In genomic region chr11:31564742-31565510, GRCm38 (mm10) we compare ENCODE assay signal across 10 mouse cellular contexts.
DNase-seq lines count a peak whose midpoint lies in the region; ATAC-seq and TF ChIP-seq lines count a peak whose summit lies in the region.
"Had no signal": no experiment of that assay in that cellular context is flagged by ENCODE, and none has a peak within 500 bp of the region (broad histone marks: within the 10 kb centered on the region; RNA-seq: fewer than 3 reads in every experiment).

No protein-coding gene starts in this region.

- H3K36me3 ChIP-seq in heart, embryonic 12.5 days = no peaks in the 10 kb centered on the region
- no peaks in the 10 kb centered on the region for H3K36me3 ChIP-seq in kidney, postnatal 0 days (ENCODE audit: insufficient read depth, low read length)
- no peaks in the 10 kb centered on the region for H3K36me3 ChIP-seq in stomach, embryonic 14.5 days (ENCODE audit: control insufficient read depth, insufficient read depth, low read length)

- peak; percentile 64; the same call in 1 of the 2 replicates for ATAC-seq in heart, embryonic 12.5 days (ENCODE audit: insufficient number of reproducible peaks, low FRiP score)
- ATAC-seq in kidney, postnatal 0 days (replicated peaks; ENCODE audit: low FRiP score, low read depth) = peak; percentile 68
- ATAC-seq in stomach, embryonic 14.5 days (ENCODE audit: insufficient number of reproducible peaks, insufficient read depth, low FRiP score, low read depth) = peak; percentile 71; the same call in 1 of the 2 replicates
- ATAC-seq: hindbrain, embryonic 16.5 days had no signal

- H3K9ac ChIP-seq in heart, embryonic 12.5 days = no peak overlapping the region
- no peak overlapping the region for H3K9ac ChIP-seq in kidney, postnatal 0 days (ENCODE audit: low read depth, low read length)
- H3K9ac ChIP-seq in stomach, embryonic 14.5 days (replicated peaks; ENCODE audit: low read depth, low read length) = no peak overlapping the region

- TF ChIP-seq CTCF in kidney, postnatal 0 days (IDR thresholded peaks at IDR 0.05; ENCODE audit: low read depth) = no peak

- peaks cover 21% of the 10 kb centered on the region for H3K4me1 ChIP-seq in heart, embryonic 12.5 days (replicated peaks)
- H3K4me1 ChIP-seq in kidney, postnatal 0 days (replicated peaks; ENCODE audit: insufficient read depth, low read length) = peaks cover 6% of the 10 kb centered on the region; the same call in 1 of the 2 replicates
- H3K4me1 ChIP-seq in stomach, embryonic 14.5 days (ENCODE audit: control insufficient read depth, insufficient read depth, low read length) = peaks cover 10% of the 10 kb centered on the region

- 54% methylated on average over 13 of the region's 13 CpGs for WGBS in heart, embryonic 12.5 days
- WGBS in kidney, postnatal 0 days = 56% methylated on average over 13 of the region's 13 CpGs
- WGBS in stomach, embryonic 14.5 days = 58% methylated on average over 13 of the region's 13 CpGs

- H3K4me3 ChIP-seq in heart, embryonic 12.5 days = no peak overlapping the region
- H3K4me3 ChIP-seq in kidney, postnatal 0 days (replicated peaks; ENCODE audit: low read depth, low read length) = no peak overlapping the region
- H3K4me3 ChIP-seq in stomach, embryonic 14.5 days (ENCODE audit: low read depth, low read length) = no peak overlapping the region
- H3K4me3 ChIP-seq: megakaryocyte, embryonic 14.5 days had no signal

- H3K4me2 ChIP-seq in heart, embryonic 12.5 days = peak overlapping the region; percentile 11; the same call in 1 of the 2 replicates
- H3K4me2 ChIP-seq in kidney, postnatal 0 days (ENCODE audit: low read length) = no peak overlapping the region
- no peak overlapping the region for H3K4me2 ChIP-seq in stomach, embryonic 14.5 days (replicated peaks; ENCODE audit: low read depth, low read length)

- DNase-seq in adrenal gland, adult 8-10 months = peak; percentile 8
- no peak for DNase-seq in adrenal gland, postnatal 10 days
- peak; percentile 88 for DNase-seq in kidney, postnatal 0 days (ENCODE audit: low spot score)
- DNase-seq in cerebellum, postnatal 36 days = no peak
- no peak for DNase-seq in ovary, adult 18-20 months (ENCODE audit: low spot score)
- DNase-seq in embryo, embryonic 10.5 days (ENCODE audit: low spot score) = no peak

- H3K27me3 ChIP-seq in heart, embryonic 12.5 days (replicated peaks) = no peaks in the 10 kb centered on the region
- H3K27me3 ChIP-seq in kidney, postnatal 0 days (ENCODE audit: insufficient read depth, low read length) = no peaks in the 10 kb centered on the region
- H3K27me3 ChIP-seq in stomach, embryonic 14.5 days (ENCODE audit: control insufficient read depth, insufficient read depth, low read length) = no peaks in the 10 kb centered on the region

- H3K9me3 ChIP-seq in heart, embryonic 12.5 days (replicated peaks) = peaks cover 4% of the 10 kb centered on the region; the same call in 1 of the 2 replicates
- H3K9me3 ChIP-seq in kidney, postnatal 0 days (replicated peaks; ENCODE audit: low read length) = no peaks in the 10 kb centered on the region
- 0 out of 2 replicates have a peak, but pooled peaks cover 3% of the 10 kb centered on the region for H3K9me3 ChIP-seq in stomach, embryonic 14.5 days (ENCODE audit: control insufficient read depth, low read depth, low read length)

- H3K27ac ChIP-seq in heart, embryonic 12.5 days (ENCODE audit: poor library complexity, severe bottlenecking) = peak overlapping the region; percentile 39
- peak overlapping the region; percentile 70 for H3K27ac ChIP-seq in kidney, postnatal 0 days
- H3K27ac ChIP-seq in stomach, embryonic 14.5 days (ENCODE audit: low read length) = peak overlapping the region; percentile 23; the same call in 1 of the 2 replicates

Comparison
In these comparisons a context has a peak if more than half of its experiments do, and no peak if none do; other contexts are left out.
1. DNase-seq: peak in adrenal gland, adult 8-10 months (single experiment) and kidney, postnatal 0 days (single experiment); none in adrenal gland, postnatal 10 days (single experiment), cerebellum, postnatal 36 days (0 of 2), ovary, adult 18-20 months (single experiment) and embryo, embryonic 10.5 days (single experiment).
2. Peak in every context shown above with its lines, with median percentiles within 50 percentile points of each other: ATAC-seq and H3K27ac ChIP-seq.